ENCODE assay signal across 15 mouse cellular contexts in the genomic region with DNA sequence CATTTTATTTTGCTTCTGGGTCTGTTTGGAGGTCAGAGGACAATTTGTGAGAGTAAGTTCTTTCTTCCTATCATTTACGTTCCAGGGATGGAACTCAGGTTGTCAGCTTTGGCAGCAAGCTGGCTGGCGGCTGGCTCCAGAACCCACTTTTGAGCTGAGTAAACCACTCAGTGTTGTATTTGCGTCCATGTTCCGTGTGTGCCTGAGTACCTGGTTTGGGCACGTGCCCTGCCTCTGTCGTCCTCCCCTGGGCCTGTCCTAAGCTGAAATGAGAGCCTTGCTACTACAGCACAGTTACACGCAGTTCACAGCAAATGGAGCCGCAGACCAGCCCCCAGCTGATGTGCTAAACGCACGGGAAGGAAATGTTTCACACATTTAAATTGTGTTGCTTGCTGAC.
"Had no signal": no experiment of that assay in that cellular context is flagged by ENCODE, and none has a peak within 500 bp of the region (broad histone marks: within the 10 kb centered on the region; RNA-seq: fewer than 3 reads in every experiment).

No protein-coding gene starts in this region.

- H3K4me3 ChIP-seq: layer of hippocampus, adult 2 months; liver, embryonic 15.5 days; lung, embryonic 15.5 days; midbrain, embryonic 10.5 days; myocyte; neural tube, embryonic 15.5 days had no signal

- H3K9ac ChIP-seq: liver, embryonic 15.5 days; lung, embryonic 15.5 days; neural tube, embryonic 15.5 days had no signal

- H3K27ac ChIP-seq: kidney, postnatal 0 days; layer of hippocampus, adult 2 months; liver, embryonic 15.5 days; lung, embryonic 15.5 days; midbrain, embryonic 10.5 days; neural tube, embryonic 15.5 days; stomach, postnatal 0 days had no signal

- H3K9me3 ChIP-seq: liver, embryonic 15.5 days; lung, embryonic 15.5 days; midbrain, embryonic 10.5 days; neural tube, embryonic 15.5 days had no signal

- H3K4me1 ChIP-seq: liver, embryonic 15.5 days; lung, embryonic 15.5 days had no signal

- H3K27me3 ChIP-seq: liver, embryonic 15.5 days; lung, embryonic 15.5 days; neural tube, embryonic 15.5 days had no signal

- DNase-seq: kidney, adult 11 months; kidney, adult 9 months; kidney, postnatal 36 days; midbrain, embryonic 14.5 days; right cerebral cortex, adult 18-20 months; thymus, postnatal 4 days had no signal

- H3K4me2 ChIP-seq: liver, embryonic 11.5 days; liver, embryonic 15.5 days; lung, embryonic 15.5 days; neural tube, embryonic 15.5 days had no signal
